Mouse (Mus musculus) layer of hippocampus, postnatal 14 days (tissue): ENCODE measurements around the gene Odaph. TPM values are rescaled to one million over a fixed set of nuclear protein-coding genes. Genes with fewer than 3 reads are reported as not detected.
"Not testable (repeated sequence)": the region's sequence is repeated elsewhere in the genome, so short reads cannot be mapped to it uniquely, and the experiment has no call there.

Experiments
- DNase-seq, 2 experiments: peaks; one replicate each; pipeline ENCODE4 v3.0.0; 2021 to 2022; ENCODE audit warnings: low spot score in 2 of 2, mixed read lengths in 1 of 2
- long read RNA-seq, 2 experiments: library from polyadenylated mRNA; stranded (forward); transcript quantifications; one replicate each; pipeline ENCODE4 v2.0.0; 2021
- total RNA-seq, 2 experiments: library from RNA; stranded (reverse); gene quantifications; 2 replicates each; pipeline ENCODE4 v1.2.3; 2021

Gene Odaph
- total RNA-seq = not detected
- long read RNA-seq, experiment 1, partial matches to known transcripts = 0 of 1 reads
- long read RNA-seq, experiment 1, other reads (novel, unspliced or antisense) = 1 of 1 reads
- long read RNA-seq, experiment 2, partial matches to known transcripts = 0 of 10 reads
- long read RNA-seq, experiment 2, other reads (novel, unspliced or antisense) = 10 of 10 reads

- no peak for DNase-seq
These were observed at the start of gene Odaph for GRCm38 (mm10) chr5:91987236-91987635. Odaph (plus strand) TSS chr5:91987475.

DNA sequence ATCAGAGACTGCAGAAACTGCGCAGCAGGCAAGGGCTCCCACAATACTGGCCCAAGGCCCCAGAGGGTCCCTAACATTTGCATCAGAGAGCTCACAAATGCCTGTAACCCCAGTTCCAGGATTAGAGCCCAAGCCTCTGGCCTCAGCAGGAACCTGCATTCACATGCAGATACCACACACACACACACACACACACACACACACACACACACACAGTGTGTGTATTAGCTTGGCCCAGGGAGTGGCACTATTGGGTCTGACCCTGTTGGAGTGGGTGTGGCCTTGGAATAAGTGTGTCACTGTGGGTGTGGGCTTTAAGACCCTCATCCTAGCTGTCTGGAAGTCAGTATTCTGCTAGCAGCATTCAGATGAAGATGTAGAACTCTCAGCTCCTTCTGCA, 41.7 kb upstream of the Odaph start:
- not testable (repeated sequence) for DNase-seq

- DNase-seq = no peak
These were observed 40.3 kb upstream of the Odaph start for GRCm38 (mm10) chr5:91947008-91947407.

DNA sequence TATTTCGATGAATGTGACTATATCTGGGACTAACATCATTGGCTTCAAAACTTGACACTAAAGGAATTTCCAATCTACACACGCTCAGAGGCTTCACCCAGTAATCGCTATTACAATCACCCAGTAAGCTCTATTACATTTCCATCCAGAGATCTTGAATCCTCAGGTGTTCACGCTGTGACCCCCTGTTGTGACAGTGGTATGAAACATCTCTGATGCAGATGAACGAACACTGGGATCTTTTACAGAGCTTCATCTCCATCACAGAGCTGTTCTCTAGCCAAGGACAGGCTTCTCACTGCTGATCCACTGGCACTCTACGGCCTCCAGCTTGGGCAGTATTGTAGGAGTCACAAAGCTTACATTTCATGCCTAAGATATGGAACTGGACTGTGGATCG, 37.8 kb upstream of the Odaph start:
- no peak for DNase-seq

- peak in 1 of 2 experiments; percentile 60 for DNase-seq
These were observed 35.9 kb upstream of the Odaph start for GRCm38 (mm10) chr5:91951404-91951803.

GRCm38 (mm10) chr5:91956991-91957760, 30.1 kb upstream of the Odaph start:
- DNase-seq = no peak

DNA sequence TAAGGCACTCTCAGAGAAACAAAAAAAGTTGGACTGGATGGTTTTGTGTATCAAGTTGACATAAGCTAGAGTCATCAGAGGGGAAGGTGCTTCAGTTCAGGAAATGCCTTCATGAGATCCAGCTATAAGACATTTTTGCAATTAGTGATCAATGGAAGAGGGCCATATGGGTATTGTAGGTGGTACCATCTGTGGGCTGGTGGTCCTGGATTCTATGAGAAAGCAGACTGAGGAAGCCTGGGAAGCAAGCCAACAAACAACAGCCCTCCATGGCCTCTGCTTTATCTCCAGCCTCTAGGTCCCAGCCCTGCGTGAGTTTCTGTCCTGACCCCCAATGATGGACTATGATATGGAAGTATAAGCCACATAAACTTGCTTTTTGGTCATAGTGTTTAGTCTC, 28.2 kb upstream of the Odaph start:
- DNase-seq = peak in 1 of 2 experiments; percentile 51

DNA sequence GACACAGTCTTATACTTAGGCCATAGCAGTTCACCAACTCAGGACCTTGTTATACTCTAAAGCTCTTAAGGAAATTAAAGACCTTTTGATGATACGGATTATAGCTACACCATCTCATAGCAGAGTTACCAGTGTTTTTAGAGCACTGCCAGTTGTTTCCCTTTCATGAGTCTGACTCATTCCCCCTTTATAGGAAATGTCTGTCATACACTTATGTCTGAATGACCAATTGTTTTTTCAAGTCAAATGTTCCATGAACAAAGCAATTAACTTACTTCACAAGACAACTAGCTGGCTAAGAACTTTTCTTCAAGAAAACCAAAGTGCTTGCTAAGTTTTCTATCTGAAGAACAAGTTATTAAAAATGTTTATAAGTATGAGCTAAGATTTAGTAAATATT, 27.3 kb upstream of the Odaph start:
- no peak for DNase-seq

DNA sequence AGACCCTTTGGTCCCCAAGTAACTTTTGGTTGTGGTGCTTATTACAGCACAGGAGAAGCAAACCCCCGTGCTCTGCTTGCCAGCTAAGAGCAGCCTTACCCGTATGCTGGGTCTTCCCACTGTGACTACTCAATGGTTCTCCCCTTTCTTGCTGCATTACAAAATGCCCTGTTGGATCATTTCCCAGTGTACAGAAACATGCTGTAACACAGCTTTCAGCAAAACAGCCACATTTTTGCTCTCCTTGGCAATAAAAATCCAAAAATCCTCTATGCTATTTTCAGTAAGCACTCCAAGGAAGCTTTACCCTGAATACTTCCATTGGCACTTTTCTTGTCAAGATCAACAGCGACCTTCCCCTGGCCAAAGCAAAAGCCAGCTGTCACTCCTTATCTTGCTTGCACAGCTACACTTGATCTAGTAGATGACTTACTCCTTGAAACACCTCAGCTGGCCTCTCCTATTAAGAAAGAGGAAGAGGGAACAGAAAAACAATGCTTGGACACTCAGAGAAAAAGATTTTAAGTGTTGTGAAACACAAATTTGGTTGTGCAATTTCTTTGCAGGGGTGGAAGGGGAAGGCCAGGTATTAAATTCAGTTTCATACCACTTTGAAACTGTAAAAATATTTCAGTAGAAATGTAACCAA, 26.5 kb upstream of the Odaph start:
- peak; percentile 12 to 60 for DNase-seq

DNA sequence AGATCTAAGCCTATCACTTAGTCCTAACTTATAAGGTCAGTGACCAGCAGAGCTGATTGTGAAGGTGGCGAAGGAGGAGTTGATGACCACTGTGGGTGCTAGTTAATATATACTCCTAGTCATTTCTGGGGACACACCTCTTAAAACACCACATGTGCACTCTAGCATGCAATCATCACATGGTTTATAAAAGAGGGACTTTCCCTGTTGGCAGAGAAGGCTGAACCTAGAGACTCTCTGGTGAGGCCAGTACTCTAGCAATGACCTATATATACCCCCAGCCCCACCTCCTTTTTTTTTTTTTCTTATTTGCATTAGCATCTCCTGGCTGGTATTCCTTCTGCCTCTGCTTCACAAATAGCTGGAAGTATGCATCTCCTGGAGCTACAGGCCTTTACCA, 25.9 kb upstream of the Odaph start:
- DNase-seq = no peak

DNA sequence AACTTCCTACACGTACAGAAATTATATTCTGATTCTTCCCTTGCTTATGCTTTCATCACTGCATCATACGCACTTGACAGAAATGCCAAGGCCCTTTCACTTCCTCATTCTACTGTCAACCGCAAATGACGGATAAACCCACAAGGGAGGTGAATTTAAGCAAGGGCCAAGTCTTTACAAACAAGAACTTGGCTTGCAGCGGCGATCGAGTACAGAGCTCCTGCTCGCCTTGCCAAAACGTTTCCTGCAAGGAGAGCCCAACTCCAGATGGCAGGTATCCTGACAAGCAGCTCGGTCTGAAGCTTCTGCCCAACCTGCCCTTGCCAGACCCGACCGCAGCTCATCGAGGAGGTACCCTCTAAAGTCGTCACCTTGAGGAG, 25.0 kb upstream of the Odaph start:
- peak in 1 of 2 experiments; percentile 62 for DNase-seq

- peak; percentile 89 to 92 for DNase-seq
These were observed 24.4 kb upstream of the Odaph start, which contains the start of gene Rchy1 for GRCm38 (mm10) chr5:91962639-91963440. Rchy1 (minus strand) TSS chr5:91963068.

DNA sequence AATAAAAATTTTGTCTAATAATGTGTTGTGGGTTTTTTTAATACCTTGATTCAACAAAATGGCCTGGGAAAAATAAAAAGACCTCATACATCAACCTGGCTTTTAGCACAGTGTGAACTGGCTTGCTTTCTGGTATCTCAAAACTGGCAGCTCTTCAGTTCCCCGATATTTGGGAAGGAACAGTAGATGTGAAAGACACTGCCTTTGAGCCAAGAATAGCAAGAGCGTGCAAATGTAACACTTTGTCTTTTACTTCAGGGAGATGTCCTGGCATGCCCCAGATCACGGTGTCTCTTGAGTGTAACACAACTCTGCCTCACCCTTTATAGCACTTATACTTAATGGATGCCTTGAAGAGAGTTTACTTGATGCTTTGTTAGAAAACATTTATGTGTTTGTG, 15.2 kb upstream of the Odaph start:
- no peak for DNase-seq

- DNase-seq = no peak
These were observed 13.3 kb upstream of the Odaph start for GRCm38 (mm10) chr5:91974002-91974401.

- DNase-seq = no peak
These were observed 11.5 kb upstream of the Odaph start for GRCm38 (mm10) chr5:91975758-91976157.

- no peak for DNase-seq
These were observed 10.5 kb upstream of the Odaph start for GRCm38 (mm10) chr5:91976566-91977396.

- no peak for DNase-seq
These were observed 9.9 kb upstream of the Odaph start for GRCm38 (mm10) chr5:91977397-91977770.

- DNase-seq = no peak
These were observed 6.0 kb upstream of the Odaph start for GRCm38 (mm10) chr5:91981176-91981840.

DNA sequence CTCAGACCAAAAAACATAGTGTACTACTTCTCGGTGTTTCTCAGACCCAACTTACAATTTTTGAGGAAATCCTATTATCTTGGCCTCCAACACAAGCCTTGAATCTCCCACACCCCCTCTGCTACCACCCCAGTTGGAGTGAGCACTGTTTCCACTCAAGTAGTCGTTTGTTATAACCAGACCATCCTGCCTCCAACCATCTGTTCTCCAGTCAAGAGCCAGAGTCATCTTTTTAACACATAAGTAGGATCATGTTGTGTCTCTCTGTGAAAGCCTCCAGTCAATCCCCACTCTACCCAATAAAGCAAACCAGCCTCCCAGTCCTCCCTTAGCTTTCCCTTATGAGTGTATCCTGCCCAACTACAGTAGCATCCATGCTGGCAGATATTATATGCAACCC, 3.8 kb upstream of the Odaph start:
- DNase-seq = no peak

- DNase-seq = no peak
These were observed 1.6 kb upstream of the Odaph start for GRCm38 (mm10) chr5:91985721-91986120.
